Mouse (Mus musculus) megakaryocyte-erythroid progenitor cell, adult 5-6 weeks (primary cell): ENCODE measurements around the gene Olfr430. TPM values are rescaled to one million over a fixed set of nuclear protein-coding genes. Genes with fewer than 3 reads are reported as not detected.
"Not testable (repeated sequence)": the region's sequence is repeated elsewhere in the genome, so short reads cannot be mapped to it uniquely, and the experiment has no call there.

Experiments
- ATAC-seq: replicated peaks from 2 replicates; pipeline ENCODE4 v1.8.0; 2016; ENCODE audit warnings: mild to moderate bottlenecking, inconsistent platforms; ENCODE audit not compliant: severe bottlenecking, poor library complexity, low FRiP score, low TSS enrichment
- total RNA-seq, 2 experiments: library from RNA; stranded (forward) in 1 of 2; stranded (reverse) in 1 of 2; fragments of 200-1000, 215-1000 nt in 1 of 2; fragments of >200 nt in 1 of 2; fragmentation: Nextera tagmentation in 1 of 2; gene quantifications; 2 replicates each; pipeline ENCODE4 v1.2.3; 2014 to 2017

Gene Olfr430
- total RNA-seq (2014; fragmentation: Nextera tagmentation) (not detected in 2 replicates), total RNA-seq (2017) (not detected in 2 replicates)

DNA sequence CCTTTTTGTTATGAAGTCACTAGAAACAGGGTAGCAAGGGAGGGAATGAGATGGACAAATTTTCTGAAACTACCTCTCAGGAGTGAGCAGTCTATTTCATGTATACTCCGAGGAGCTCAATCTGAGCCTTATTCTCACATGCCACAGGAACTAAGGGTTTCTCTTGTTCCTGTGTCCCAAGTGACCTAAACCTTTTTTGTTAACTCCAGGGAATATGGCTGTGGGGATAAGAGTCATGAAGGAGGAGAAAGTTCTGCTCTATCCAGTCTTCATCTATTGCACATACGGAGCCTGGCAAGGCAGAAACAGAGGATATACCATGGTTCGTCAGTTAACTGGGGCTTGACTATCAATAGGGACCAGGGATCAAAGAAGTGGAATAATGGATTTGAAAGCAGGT lies at the start of gene Olfr430:
TSS of gene Olfr430 (plus strand) at position 301 of the 400 bp plus-strand sequence.
- ATAC-seq: no peak

DNA sequence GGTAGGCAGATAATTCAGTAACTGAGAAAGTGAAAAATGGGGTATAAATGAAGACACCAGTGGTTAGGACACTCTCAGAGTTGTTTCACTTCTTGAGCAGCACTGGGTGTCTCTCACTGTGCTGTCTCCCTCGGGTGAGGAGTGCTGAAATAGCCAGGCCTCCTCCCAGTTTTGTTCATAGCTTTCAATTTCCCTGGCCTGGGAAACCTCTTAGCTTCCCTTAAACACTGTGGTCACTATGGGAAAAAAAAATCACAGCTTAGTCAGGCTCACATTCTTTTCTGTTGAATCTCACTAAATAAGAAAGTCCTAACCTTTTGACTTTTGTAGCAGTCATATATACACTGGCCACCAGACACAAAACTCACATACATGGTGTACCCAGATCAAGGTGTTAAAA lies 34.7 kb upstream of the Olfr430 start, which contains the start of gene Ifi205:
TSS of gene Ifi205 (minus strand) at position 113 of the 400 bp plus-strand sequence.
- ATAC-seq: no peak

DNA sequence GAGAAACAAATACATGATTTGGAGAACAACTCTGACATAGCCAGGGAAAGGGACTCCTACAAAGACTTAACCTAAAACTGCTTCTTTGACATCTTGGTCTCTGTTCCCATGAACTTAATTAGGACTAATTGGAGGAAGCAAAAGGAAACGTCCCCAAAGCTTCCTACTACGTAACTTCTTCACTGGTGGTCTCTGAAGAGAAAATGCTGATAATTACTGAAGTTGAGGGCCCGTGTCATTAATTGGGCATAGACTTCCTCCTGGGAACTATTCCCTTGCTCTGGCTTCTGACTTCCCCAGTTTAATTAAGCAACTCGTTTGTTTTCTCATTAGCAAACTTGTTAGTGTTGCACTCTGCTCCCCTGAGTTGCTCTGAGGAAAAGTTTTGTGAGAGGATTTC lies 30.6 kb upstream of the Olfr430 start:
- ATAC-seq: no peak

DNA sequence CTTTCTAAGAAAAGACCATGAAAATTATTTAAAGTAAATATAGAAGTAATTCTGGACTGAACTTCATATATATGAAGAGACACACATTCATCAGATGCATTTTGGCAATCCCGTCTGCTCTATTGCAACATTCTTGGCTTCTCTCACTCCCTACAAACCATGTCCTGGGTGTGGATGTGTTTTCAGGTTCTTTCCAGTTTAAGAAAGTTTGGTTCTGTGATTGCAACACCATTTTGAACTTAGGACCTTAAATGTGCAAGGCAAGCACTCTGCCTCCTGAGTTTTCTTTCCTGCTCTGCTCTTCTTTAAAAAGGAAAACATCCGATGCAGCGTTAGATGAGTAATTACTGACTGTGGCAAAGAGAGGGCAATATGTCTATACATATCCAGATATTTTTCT lies 27.9 kb upstream of the Olfr430 start:
- ATAC-seq: no peak

DNA sequence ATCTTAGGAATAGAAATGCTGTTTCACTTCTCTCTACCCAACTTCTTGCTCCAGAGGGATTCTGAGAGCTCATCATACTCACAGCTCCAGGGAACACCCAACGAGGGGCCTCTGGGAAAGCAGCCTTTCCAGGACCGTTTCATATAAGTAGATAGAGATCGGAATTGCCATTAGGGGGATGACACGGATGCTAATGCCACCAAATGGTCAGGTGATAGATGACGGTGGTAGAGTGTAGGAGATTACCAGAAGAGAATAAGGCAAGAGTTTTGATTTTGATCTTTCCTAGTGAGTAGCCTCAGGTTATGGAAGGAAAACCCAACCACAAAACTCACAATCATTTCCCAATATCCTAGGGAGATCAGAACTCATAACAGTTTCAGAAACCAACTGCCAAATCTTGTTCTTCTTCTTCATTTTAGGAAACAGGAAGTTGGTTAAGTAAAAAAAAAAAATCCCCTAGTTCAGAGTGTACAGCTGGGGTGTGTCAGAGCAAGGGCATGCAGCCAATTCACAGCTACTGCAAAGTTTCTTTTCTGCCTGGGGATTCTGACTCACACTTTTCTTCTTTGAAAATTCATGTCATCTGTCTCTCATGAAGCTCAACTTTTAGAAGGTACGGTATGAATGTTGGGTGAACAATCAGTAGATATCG lies 25.8 kb upstream of the Olfr430 start, which contains the start of gene Olfr433:
TSS of gene Olfr433 (plus strand) at position 183 of the 655 bp plus-strand sequence.
- ATAC-seq: 0 out of 2 replicates have a peak, but pooled peaks have one; percentile 47

DNA sequence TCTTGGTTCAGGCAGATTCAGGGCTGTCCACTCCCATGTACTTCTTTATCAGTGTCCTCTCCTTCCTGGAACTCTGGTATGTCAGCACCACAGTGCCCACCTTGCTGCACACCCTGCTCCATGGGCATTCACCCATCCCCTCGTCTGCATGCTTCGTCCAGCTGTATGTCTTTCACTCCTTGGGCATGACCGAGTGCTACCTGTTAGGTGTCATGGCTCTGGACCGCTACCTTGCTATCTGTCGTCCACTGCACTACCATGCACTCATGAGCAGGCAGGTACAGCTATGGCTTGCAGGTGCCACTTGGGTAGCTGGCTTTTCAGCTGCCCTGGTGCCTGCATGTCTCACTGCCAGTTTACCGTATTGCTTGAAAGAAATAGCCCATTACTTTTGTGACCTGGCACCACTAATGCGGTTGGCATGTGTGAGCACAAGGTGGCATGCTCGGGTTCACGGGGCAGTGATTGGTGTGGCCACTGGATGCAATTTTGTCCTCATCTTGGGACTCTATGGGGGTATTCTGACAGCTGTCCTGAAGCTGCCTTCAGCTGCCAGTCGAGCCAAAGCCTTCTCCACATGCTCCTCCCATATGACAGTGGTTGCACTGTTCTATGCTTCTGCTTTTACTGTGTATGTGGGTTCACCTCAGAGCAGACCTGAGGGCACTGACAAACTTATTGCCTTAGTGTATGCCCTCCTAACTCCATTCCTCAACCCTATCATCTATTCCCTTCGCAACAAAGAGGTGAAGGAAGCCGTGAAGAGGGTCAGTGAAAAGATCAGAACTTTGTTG lies 24.1 kb upstream of the Olfr430 start:
- ATAC-seq: peak; percentile 46; the same call in 1 of the 2 replicates

DNA sequence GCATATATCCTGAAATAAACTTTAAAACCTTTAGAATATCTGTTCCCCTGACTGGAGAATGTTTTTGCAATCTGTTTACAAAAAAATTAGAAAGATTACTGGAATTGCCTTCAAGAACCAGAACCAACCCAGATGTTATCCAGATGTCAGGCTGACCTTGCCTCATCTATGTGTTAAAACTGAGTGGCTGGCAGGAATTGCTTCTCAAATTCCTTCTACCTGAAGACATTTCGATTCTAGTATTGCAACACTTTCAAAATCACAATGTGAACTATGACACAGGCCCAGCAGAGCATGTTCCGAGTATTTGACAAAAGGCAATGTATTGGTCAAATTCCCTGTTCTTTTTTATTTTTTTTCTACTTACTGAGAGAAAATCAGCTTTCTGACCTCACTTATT lies 22.0 kb upstream of the Olfr430 start:
- no peak for ATAC-seq

DNA sequence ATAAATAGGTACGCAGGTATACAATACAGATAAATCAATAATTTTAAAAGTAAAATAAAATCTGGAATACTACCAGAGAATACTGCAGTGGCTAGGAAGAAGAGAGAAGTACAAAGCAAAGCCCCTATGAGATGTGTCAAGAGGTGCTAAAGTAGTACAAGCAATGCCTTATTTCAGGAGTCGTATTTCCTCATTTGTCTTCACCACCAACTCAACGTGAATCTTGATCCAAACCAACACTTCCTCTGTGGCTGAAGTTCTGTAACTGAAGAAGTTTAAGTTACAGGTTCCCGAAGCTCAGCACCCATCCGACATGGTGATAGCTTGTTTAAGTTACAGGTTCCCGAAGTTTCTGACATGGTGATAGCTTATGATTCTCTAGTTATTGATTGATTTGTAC lies 18.2 kb upstream of the Olfr430 start:
- not testable (repeated sequence) for ATAC-seq

DNA sequence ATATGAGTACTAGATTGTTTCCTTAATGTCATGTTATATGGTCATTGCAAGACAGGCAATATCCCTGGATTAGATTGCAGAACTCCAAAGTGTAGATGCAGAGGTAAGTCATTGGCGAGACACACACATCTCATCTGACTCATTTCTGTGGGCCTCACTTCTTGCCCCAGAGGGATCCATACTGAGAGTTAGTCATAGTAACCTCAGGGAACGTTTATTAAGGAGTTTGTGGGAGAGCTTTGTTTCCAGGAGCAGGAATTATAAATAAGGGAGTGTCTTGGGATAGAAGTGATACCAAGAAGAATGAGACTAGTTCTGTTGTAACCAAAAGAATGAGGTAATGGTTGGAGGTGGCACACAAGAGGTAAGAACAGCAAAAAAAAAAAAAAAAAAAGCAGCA lies 17.5 kb upstream of the Olfr430 start, which contains the start of gene Olfr432:
TSS of gene Olfr432 (plus strand) at position 313 of the 400 bp plus-strand sequence.
- no peak for ATAC-seq

DNA sequence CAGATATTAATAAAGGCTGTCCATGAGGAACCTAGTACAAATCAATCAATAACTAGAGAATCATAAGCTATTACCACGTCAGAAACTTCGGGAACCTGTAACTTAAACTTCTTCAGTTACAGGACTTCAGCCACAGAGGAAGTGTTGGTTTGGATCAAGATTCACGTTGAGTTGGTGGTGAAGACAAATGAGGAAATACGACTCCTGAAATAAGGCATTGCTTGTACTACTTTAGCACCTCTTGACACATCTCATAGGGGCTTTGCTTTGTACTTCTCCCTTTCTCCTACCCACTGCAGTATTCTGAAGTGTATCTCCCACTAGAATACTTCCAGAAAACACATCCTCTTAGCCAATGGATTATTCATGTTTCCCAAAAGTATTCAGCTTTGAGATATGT lies 17.0 kb upstream of the Olfr430 start:
- ATAC-seq: not testable (repeated sequence)

DNA sequence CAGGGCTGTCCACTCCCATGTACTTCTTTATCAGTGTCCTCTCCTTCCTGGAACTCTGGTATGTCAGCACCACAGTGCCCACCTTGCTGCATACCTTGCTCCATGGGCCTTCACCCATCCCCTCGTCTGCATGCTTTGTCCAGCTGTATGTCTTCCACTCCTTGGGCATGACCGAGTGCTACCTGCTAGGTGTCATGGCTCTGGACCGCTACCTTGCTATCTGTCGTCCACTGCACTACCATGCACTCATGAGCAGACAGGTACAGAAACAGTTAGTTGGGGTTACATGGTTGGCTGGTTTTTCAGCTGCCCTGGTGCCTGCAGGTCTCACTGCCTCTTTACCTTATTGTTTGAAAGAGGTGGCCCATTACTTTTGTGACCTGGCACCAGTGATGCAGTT lies 15.9 kb upstream of the Olfr430 start:
- no peak for ATAC-seq

DNA sequence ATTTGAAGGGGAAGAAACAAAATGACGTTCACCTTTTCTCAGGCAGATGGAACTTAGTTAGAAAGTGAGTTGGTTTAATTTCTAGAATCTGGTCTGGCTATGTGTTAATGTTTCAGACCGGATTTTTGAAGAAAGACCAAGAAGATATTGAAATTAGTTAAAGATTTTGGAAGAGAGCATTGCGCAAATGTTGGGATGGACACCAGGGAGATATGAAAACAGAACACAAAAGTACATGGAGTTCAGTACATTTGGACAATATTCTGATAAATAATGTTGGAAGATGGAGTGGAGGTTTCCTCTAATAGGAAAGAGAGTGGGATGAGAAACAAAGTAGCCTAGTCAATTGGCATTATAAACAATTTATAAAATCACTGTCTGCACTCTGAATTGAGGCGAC lies 14.9 kb upstream of the Olfr430 start:
- ATAC-seq: no peak

DNA sequence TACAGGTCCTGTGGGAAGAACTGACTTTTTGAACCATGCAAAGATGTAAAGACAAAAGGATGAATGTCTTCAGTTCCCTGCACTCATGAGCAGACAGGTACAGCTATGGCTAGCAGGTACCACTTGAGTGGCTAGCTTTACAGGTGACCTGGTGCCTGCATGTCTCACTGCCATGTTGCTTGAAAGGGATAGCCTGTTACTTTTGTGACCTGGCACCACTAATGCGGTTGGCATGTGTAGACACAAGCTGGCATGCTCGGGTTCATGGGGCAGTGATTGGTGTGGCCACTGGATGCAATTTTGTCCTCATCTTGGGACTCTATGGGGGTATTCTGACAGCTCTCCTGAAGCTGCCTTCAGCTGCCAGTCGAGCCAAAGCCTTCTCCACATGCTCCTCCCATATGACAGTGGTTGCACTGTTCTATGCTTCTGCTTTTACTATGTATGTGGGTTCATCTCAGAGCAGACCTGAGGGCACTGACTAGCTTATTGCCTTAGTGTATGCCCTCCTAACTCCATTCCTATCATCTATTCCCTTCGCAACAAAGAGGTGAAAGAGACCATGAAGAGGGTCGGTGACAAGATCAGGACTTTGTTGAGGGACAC lies 14.4 kb upstream of the Olfr430 start:
- ATAC-seq: no peak

DNA sequence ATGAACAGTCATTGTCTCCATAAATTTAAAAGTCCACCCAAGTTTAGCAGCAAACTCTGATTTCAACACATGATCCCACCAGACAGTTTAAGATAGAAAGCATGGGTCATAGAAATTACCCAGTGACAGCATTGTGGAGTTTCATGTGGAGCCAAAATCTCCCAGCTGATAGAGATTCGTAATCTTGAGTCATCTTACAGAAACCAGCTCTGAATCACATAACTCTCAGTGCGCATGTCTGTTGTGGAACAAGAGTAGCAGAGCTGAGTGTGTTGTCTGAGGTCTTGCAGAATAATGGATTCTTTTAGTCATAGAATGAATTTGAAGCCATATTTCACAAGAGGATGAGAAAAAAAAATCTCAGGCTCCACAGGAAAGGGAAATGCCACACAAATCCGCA lies 13.4 kb upstream of the Olfr430 start:
- no peak for ATAC-seq

DNA sequence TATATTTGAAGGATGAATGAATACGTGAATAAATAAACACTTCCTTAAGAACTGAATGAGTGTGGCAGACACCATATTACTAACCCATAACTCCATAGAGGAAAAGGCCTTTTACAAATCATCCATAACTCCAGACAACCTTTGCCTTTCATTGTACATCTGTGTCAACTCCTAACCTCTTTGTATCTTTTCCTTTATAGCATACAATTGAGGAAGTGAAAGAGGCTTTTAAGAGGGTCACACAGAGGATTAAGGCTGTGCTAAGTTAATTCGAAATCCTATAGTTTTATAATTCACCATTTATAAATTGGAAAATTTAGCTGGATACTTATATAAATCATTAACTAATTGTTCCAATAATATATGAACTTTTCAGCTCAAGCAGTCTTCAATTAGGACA lies 11.2 kb upstream of the Olfr430 start:
- ATAC-seq: no peak

DNA sequence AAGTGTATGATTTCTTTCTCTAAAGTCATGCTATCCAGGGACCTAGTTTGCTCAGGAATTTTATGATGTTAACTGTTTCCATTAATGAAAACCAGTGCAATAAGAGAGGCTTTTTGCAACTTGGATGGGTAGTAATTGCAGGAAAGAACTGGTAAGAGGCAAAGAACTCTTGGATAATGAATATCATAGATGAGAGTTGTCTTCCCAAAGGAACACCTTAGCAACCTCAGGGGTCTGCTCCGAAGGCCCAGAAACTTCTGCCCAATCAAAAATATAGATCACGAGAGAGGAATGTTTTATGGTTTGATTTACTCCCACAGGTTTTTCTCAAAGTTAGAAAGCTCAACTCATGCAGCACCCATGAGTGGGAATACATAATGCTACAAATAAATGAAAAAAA lies 17.6 kb downstream of the Olfr430 start, which contains the start of gene Olfr429:
TSS of gene Olfr429 (plus strand) at position 301 of the 400 bp plus-strand sequence.
- no peak for ATAC-seq

DNA sequence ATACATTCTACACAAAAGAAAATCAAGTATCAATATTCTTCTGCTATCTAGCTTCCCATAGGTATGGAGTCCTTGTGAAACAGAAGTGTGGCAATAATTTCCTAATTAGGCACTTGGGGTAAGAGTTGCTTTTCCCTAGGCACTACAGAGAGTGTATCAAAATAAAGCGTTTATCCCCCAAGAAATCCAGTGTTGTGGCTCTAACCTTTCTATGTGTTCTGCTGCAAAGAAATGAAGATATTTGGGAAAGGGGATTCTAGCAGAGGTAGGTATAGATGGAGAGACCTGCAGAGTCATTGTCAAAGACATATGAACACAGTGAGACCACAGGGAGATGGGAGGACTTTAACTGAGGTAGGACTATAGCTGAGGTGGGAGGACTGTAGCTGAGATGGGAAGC lies 30.2 kb downstream of the Olfr430 start, which contains the start of gene Olfr427:
TSS of gene Olfr427 (plus strand) at position 301 of the 400 bp plus-strand sequence.
- ATAC-seq: no peak

DNA sequence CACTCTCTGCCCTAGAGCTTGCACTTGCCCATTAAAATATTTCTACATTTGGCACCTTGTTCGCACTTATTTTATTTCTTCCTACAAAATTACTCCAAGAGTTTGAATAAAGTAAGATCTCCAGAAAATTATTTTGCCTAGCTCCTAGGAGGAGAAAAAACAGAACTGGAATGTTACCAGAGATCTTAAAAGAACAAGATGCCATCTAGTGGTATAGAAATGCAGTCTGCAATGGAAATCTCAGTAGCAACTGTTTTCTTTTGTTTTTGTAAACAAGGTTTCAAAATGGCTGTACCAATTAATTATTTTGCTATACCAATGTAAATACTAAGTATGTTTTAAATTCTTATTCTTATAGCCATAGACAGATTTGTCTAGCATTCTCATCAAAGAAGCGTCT lies 37.3 kb downstream of the Olfr430 start:
- ATAC-seq: no peak

DNA sequence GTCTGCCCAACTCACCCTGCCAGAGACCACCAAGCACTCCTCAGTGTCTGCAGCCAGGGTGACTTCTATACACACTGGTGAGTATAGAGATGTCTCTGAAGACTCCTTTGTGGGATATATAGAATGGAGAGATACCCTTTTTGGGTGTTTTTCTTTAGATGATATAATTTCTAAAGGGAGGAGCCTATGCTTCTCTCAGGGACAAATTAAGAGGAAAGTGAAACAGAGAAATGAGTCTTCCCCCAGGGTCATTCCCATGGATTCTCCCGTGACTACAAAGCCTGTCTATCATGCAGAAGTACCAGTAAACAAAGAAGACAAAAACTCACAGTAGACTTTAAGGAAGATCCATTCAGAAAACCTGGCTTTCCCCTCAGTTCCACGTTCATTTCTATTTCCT lies 54.7 kb downstream of the Olfr430 start, which contains the start of gene Olfr231:
TSS of gene Olfr231 (minus strand) at position 101 of the 400 bp plus-strand sequence.
- ATAC-seq: no peak
